In genomic region chr11:117101351-117101921, GRCm38 (mm10) we compare ENCODE assay signal across 7 mouse cellular contexts. TPM values are rescaled to one million over a fixed set of nuclear protein-coding genes. Genes with fewer than 3 reads are reported as not detected.
DNase-seq lines count a peak whose midpoint lies in the region; TF ChIP-seq lines count a peak whose summit lies in the region.

No protein-coding gene starts in this region.

- in situ Hi-C loops in CH12.LX (cut with MboI; ENCODE audit: low pct_ligation_motif_present, low pct_unique_long_range_greater_than_20kb, low sequenced_read_pairs) = no loop called here

- TF ChIP-seq CTCF in CH12.LX (conservative IDR thresholded peaks at IDR 0.05 in 1 of 2, IDR thresholded peaks at IDR 0.05 in 1 of 2; ENCODE audit: low read depth in 2 of 2, low read length in 2 of 2) = no peak
- no peak for TF ChIP-seq CTCF in cerebellum, adult 2 months (IDR thresholded peaks at IDR 0.05; ENCODE audit: borderline replicate concordance, insufficient read depth, low read depth, low read length)

- no peak overlapping the region for H3K4me3 ChIP-seq in CH12.LX (replicated peaks in 1 of 3; ENCODE audit: low read depth in 2 of 3, low read length in 2 of 3, poor library complexity in 1 of 3)
- H3K4me3 ChIP-seq in cerebellum, adult 2 months (replicated peaks; ENCODE audit: insufficient read depth, low read depth, low read length) = no peak overlapping the region

- peaks cover 25 to 51% of the 10 kb centered on the region in 2 experiments for H3K4me1 ChIP-seq in CH12.LX (ENCODE audit: control insufficient read depth in 1 of 2, insufficient read depth in 2 of 2)
- H3K4me1 ChIP-seq in cerebellum, adult 2 months (ENCODE audit: control insufficient read depth, insufficient read depth, low read length) = no peaks in the 10 kb centered on the region

- H3K36me3 ChIP-seq in CH12.LX (replicated peaks in 1 of 2; ENCODE audit: control insufficient read depth in 1 of 2, insufficient read depth in 1 of 2, low read length in 1 of 2) = no peaks in the 10 kb centered on the region

- intact Hi-C loops in heart, postnatal 10 days (cut with DNase I) = loop anchor here (2.0 kb wide), 1 partner anchor 19 kb away; no protein-coding TSS in a partner anchor

- no peak for TF ChIP-seq RAD21 in CH12.LX (IDR thresholded peaks at IDR 0.05; ENCODE audit: low read depth, low read length)

- dilution Hi-C loops in CH12.LX (cut with MboI; ENCODE audit: extremely low pct_ligation_motif_present, extremely low pct_unique_long_range_greater_than_20kb, low sequenced_read_pairs) = no loop called here

- WGBS in cerebellum, adult 2 months = 77% methylated on average over 8 of the region's 8 CpGs

- peaks cover 18% of the 10 kb centered on the region for H3K27me3 ChIP-seq in CH12.LX (replicated peaks)
- H3K27me3 ChIP-seq in cerebellum, adult 2 months (ENCODE audit: control insufficient read depth, insufficient read depth, low read length) = no peaks in the 10 kb centered on the region

- peaks cover 4% of the 10 kb centered on the region for H3K9me3 ChIP-seq in CH12.LX (replicated peaks; ENCODE audit: low read length)

- H3K79me2 ChIP-seq in CH12.LX (replicated peaks; ENCODE audit: control insufficient read depth, extremely low read depth, insufficient read depth, poor library complexity, severe bottlenecking) = no peaks in the 10 kb centered on the region

- no peak overlapping the region for H3K9ac ChIP-seq in CH12.LX (ENCODE audit: insufficient read depth, low read depth)

- no peak for TF ChIP-seq POLR2A in CH12.LX (IDR thresholded peaks at IDR 0.05; ENCODE audit: low read depth, low read length)
- no peak for TF ChIP-seq POLR2A in cerebellum, adult 2 months (IDR thresholded peaks at IDR 0.05; ENCODE audit: borderline replicate concordance, insufficient read depth, low read length)

- H3K4me2 ChIP-seq in CH12.LX (ENCODE audit: insufficient read depth, low read depth, poor library complexity, severe bottlenecking) = peak overlapping the region; percentile 1; the same call in 1 of the 2 replicates

- H3K27ac ChIP-seq in CH12.LX (ENCODE audit: insufficient read depth, low read depth) = no peak overlapping the region
- H3K27ac ChIP-seq in cerebellum, adult 2 months (ENCODE audit: insufficient read depth, low read length) = no peak overlapping the region; the same call in 1 of the 2 replicates

- peak; percentile 75 for DNase-seq in CH12.LX (ENCODE audit: extremely low read depth)
- peak; percentile 73 for DNase-seq in Muller cell, postnatal 12 days (ENCODE audit: inconsistent ontology term)
- DNase-seq in heart, postnatal 10 days = peak; percentile 60 to 70
- DNase-seq in lung, postnatal 10 days = peak; percentile 62
- no peak for DNase-seq in cerebellum, adult 2 months
- no peak for DNase-seq in layer of hippocampus, adult 11-12 months (ENCODE audit: low spot score)
- DNase-seq in yolk sac, embryonic 10.5 days (ENCODE audit: low spot score) = no peak

- TF ChIP-seq EP300 in CH12.LX (IDR thresholded peaks at IDR 0.05; ENCODE audit: low read length) = no peak

TF ChIP-seq in CH12.LX, 34 proteins besides CTCF, POLR2A, EP300 and RAD21:
- TF ChIP-seq ZC3H11A (IDR thresholded peaks at IDR 0.05; ENCODE audit: low read depth, low read length) (no peak), SIN3A (IDR thresholded peaks at IDR 0.05; ENCODE audit: low read length) (no peak), CHD1 (IDR thresholded peaks at IDR 0.05; ENCODE audit: low read depth, low read length) (no peak), PAX5 (IDR thresholded peaks at IDR 0.05; ENCODE audit: low read length) (no peak), NRF1 (IDR thresholded peaks at IDR 0.05; ENCODE audit: low read depth, low read length) (no peak), BHLHE40 (IDR thresholded peaks at IDR 0.05; ENCODE audit: low read depth, low read length) (peak; percentile 93), MAX (IDR thresholded peaks at IDR 0.05; ENCODE audit: low read length) (peak; percentile 86), USF1 (IDR thresholded peaks at IDR 0.05; ENCODE audit: low read depth, low read length) (peak; percentile 38), MYC (IDR thresholded peaks at IDR 0.05; ENCODE audit: low read depth, low read length) (peak; percentile 71), MEF2A (IDR thresholded peaks at IDR 0.05; ENCODE audit: borderline replicate concordance, low read depth, low read length) (peak; percentile 74; the same call in 1 of the 2 replicates), HCFC1 (IDR thresholded peaks at IDR 0.05; ENCODE audit: low read depth, low read length) (no peak), ETS1 (conservative IDR thresholded peaks at IDR 0.05; ENCODE audit: low read depth, low read length) (peak; percentile 31; the same call in 1 of the 2 replicates), ZKSCAN1 (IDR thresholded peaks at IDR 0.05; ENCODE audit: borderline replicate concordance, low read depth, low read length) (no peak)
TF ChIP-seq in CH12.LX: peak in this region for 6.

RNA-seq across cellular contexts. Expression of gene Sec14l1, which starts 13.5 kb away (rescaled TPM):
- total RNA-seq in CH12.LX (2012; rRNA removed) (17.9 and 28.2 TPM in 2 replicates), CH12.LX (2014; rRNA removed) (17.5 and 18.5 TPM in 2 replicates)
- polyA plus RNA-seq in CH12.LX (2012; ENCODE audit: insufficient read length, low read depth) = 20.6 and 21.5 TPM in 2 replicates
- total RNA-seq in heart, postnatal 10 days (2021) = 10 to 100 TPM; 79.2 to 91.1 TPM
- polyA plus RNA-seq in cerebellum, adult 2 months (2012; rRNA removed) = 124 and 137 TPM in 2 replicates

Comparison
In these comparisons a context has a peak if more than half of its experiments do, and no peak if none do; other contexts are left out.
1. DNase-seq: peak in CH12.LX (single experiment), Muller cell, postnatal 12 days (single experiment), heart, postnatal 10 days (2 of 2) and lung, postnatal 10 days (single experiment); none in cerebellum, adult 2 months (0 of 2), layer of hippocampus, adult 11-12 months (single experiment) and yolk sac, embryonic 10.5 days (single experiment).